Mouse (Mus musculus) kidney, embryonic 16.5 days (tissue): Measurements from ENCODE around the gene Dolpp1. TPM values are rescaled to one million over a fixed set of nuclear protein-coding genes. Genes with fewer than 3 reads are reported as not detected.
A peak's percentile ranks its signal among the peaks of the same experiment; 100 is the strongest.

Experiments
- ATAC-seq: fragments of 200-750 bp; cut with Nextera tagmentation; 2 replicates; pipeline ENCODE4 v1.8.0; 2017; ENCODE audit warnings: moderate TSS enrichment; ENCODE audit not compliant: low FRiP score, low TSS enrichment
- H3K27ac ChIP-seq: fragments of 300-500 bp; sonication (generic); 2 replicates; pipeline ENCODE4 v1.5.1; 2014; ENCODE audit warnings: low read length
- H3K27me3 ChIP-seq: fragments of 300-500 bp; sonication (generic); 2 replicates; pipeline ENCODE4 v1.6.1; 2014; ENCODE audit warnings: low read length, control low read depth, mixed read lengths; ENCODE audit not compliant: insufficient read depth
- H3K36me3 ChIP-seq: fragments of 300-500 bp; sonication (generic); 2 replicates; pipeline ENCODE4 v1.6.1; 2014; ENCODE audit warnings: low read length, control low read depth, mixed read lengths; ENCODE audit not compliant: insufficient read depth
- H3K4me1 ChIP-seq: fragments of 300-500 bp; sonication (generic); 2 replicates; pipeline ENCODE4 v1.6.1; 2014; ENCODE audit warnings: low read length, control low read depth, mixed read lengths; ENCODE audit not compliant: insufficient read depth
- H3K4me2 ChIP-seq: fragments of 300-500 bp; sonication (generic); replicated peaks from 2 replicates; pipeline ENCODE4 v1.6.1; 2014; ENCODE audit warnings: low read depth, low read length
- H3K4me3 ChIP-seq: fragments of 300-500 bp; sonication (generic); 2 replicates; pipeline ENCODE4 v1.5.1; 2014; ENCODE audit warnings: mild to moderate bottlenecking, low read length
- H3K9ac ChIP-seq: fragments of 300-500 bp; sonication (generic); replicated peaks from 2 replicates; pipeline ENCODE4 v1.6.1; 2014; ENCODE audit warnings: low read length
- H3K9me3 ChIP-seq: fragments of 300-500 bp; sonication (generic); 2 replicates; pipeline ENCODE4 v1.6.1; 2016; ENCODE audit warnings: low read length, control low read depth
- WGBS: fragments of 180-500 bp; shearing (Covaris S2); extraction: QIAGEN DNeasy Blood & Tissue Kit; methylation state at CpG from one replicate; pipeline ENCODE4 v1.1.7; 2014; 5-methylcytosine and 5-hydroxymethylcytosine counted together
- polyA plus RNA-seq: library from polyadenylated mRNA; unstranded; fragments of >200 nt; fragmentation: Nextera tagmentation; extraction: Ambion mirVana; gene quantifications from 2 replicates; pipeline ENCODE4 v1.2.1, GENCODE M21; 2015

Gene Dolpp1
- polyA plus RNA-seq, 1 experiment from 2014 or later, result 44.2 TPM

DNA sequence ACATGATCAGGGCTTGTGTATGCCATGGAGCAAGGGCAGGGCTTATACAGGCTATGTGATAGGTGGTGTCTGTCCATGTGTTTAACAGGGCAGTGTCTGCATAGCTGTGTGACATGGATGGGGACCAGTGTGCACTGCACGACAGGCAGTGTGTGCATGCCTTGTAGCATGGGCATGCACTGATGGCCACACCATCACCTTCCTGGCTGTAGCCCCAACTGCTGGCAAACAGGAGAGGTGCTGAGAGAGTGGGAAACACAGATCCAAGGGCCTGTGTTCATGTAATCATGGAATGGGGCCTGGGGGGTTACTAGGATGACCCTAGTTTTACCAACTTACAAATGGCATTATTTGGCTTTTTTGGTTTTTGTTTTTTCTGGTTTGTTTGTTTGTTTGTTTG is 11.8 kb downstream of the Dolpp1 start:
- WGBS, result 96% methylated on average over 1 of the region's 1 CpGs
- H3K9ac ChIP-seq, result no peak overlapping the region
- no peak overlapping the region for H3K4me3 ChIP-seq
- H3K4me2 ChIP-seq, result no peak overlapping the region
- H3K9me3 ChIP-seq, result no peaks in the 10 kb centered on the region
- H3K36me3 ChIP-seq, result peaks cover 50% of the 10 kb centered on the region
- ATAC-seq, result no peak
- H3K4me1 ChIP-seq, result no peaks in the 10 kb centered on the region
- no peak overlapping the region for H3K27ac ChIP-seq
- H3K27me3 ChIP-seq, result no peaks in the 10 kb centered on the region

DNA sequence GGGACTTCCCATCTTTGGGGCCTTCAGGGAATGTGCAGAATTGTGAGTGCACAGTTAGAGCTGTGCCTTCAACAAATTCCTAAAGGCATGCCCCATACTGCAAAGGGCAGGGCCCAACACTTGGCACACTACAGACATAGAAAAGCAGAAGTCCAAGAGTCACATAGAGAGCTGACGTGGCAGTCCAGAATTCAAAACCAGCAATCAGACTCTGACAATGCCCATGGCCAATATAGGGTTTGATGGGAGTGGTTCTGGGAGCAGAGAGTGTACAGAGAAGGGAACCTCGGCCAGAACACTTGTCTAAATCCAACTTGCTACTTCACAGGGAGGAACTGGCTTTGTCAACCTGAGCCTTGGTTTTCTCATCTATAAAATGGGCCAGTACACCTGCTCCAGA is 15.2 kb downstream of the Dolpp1 start:
- 82% methylated on average over 2 of the region's 2 CpGs for WGBS
- Histone ChIP-seq H3K4me3 (no peak overlapping the region), H3K27ac (no peak overlapping the region), H3K9me3 (no peaks in the 10 kb centered on the region), H3K4me2 (no peak overlapping the region), H3K4me1 (no peaks in the 10 kb centered on the region), H3K27me3 (no peaks in the 10 kb centered on the region), H3K36me3 (peaks cover 34% of the 10 kb centered on the region), H3K9ac (no peak overlapping the region)
- ATAC-seq, result no peak; the same call in 1 of the 2 replicates

DNA sequence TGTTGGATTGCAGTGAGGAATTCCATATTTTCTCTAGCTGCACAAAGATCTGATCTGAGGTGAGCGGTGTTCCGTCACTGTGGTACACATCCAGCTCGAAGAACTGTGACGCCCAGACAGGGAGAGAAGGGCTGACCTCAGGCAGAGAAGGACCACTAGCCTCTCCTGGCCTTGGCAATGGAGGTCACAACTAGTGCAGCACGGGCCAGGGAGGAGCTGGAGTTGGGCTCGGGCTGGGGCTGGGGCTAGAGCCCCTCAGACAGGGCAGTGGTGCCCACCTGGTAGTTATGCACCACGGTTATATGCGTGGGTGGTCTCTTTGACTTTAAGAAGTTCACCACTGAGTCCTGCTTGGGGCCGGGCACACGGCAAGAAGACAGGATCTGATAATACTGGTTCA is 15.7 kb downstream of the Dolpp1 start:
- Histone ChIP-seq H3K4me2 (no peak overlapping the region), H3K27me3 (no peaks in the 10 kb centered on the region), H3K4me3 (no peak overlapping the region), H3K4me1 (no peaks in the 10 kb centered on the region), H3K36me3 (peaks cover 29% of the 10 kb centered on the region), H3K9ac (no peak overlapping the region), H3K27ac (no peak overlapping the region), H3K9me3 (no peaks in the 10 kb centered on the region)
- 90% methylated on average over 10 of the region's 10 CpGs for WGBS
- no peak for ATAC-seq

DNA sequence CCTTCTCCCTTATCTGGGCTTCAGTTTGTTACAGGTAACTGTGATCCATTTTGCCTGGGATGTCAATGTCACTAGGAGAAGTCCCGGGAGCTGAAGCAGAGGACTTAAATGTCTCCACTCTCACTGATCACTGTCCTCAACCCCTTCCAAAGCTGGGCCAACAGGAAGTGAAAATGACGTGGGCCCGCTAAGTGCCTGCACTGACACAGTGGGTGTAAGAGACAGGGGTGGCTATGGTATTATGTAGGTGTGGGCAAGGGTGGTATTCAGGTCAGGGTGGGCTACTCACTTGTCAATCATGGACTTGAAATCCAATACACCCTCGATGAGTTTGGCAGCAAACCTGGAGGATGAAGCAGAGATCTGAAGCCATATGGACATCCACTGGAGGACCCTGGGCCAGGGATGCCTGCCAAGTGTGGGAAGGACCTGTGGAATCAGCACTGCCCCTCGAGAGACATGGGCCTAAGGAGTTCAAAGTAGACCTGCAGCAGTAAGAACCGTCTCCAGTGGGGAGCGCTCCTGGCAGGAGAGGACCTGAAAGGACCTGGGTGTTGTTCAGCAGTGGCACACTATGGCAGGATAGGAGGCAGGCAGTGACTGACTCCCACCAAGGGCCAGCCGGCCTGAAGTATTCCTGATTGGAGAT is 16.5 kb downstream of the Dolpp1 start:
- H3K4me1 ChIP-seq, result no peaks in the 10 kb centered on the region
- H3K27me3 ChIP-seq, result no peaks in the 10 kb centered on the region
- 84% methylated on average over 8 of the region's 8 CpGs for WGBS
- H3K4me3 ChIP-seq, result no peak overlapping the region
- H3K4me2 ChIP-seq, result no peak overlapping the region
- H3K9ac ChIP-seq, result no peak overlapping the region
- no peaks in the 10 kb centered on the region for H3K9me3 ChIP-seq
- no peak overlapping the region for H3K27ac ChIP-seq
- H3K36me3 ChIP-seq, result peaks cover 29% of the 10 kb centered on the region
- no peak for ATAC-seq

DNA sequence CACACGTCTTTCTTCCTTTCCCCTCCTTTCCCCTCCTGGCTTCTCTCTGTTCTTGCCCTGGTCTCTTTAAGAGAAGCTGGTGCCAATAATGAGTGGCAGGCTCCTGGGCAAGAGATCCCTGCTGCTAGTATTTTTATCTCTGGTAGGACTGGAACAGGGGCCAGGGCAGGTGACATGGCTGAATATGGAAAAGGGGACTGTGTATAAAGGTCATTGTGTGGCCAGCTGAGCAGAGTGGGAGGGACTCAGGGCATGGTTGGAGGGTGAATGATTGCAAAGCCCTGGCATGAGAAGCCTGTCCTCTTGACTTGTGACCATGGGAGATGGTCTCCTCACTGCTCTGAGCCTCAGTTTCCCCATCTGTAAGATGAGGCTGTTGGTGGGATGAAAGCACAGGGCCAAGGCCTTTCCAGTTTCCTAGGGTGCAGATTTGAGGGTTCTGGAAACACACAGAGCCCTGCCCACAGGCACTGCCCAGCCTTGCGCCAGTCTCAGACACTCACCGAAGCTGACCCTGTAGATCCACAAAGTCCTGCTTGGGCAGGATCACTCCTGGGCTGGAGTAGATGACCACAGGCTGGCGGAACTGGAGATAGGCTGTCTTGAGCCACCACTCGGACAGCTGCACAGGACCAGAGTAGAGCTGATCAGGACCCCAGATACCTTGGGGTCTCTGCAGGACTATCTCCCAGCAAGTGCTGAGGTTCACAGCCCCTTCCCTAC is 17.6 kb downstream of the Dolpp1 start:
- Histone ChIP-seq H3K4me3 (no peak overlapping the region), H3K4me2 (no peak overlapping the region), H3K9me3 (no peaks in the 10 kb centered on the region), H3K36me3 (peaks cover 29% of the 10 kb centered on the region), H3K27ac (no peak overlapping the region), H3K9ac (no peak overlapping the region), H3K4me1 (peaks cover 2% of the 10 kb centered on the region), H3K27me3 (no peaks in the 10 kb centered on the region)
- 84% methylated on average over 5 of the region's 5 CpGs for WGBS
- no peak for ATAC-seq

DNA sequence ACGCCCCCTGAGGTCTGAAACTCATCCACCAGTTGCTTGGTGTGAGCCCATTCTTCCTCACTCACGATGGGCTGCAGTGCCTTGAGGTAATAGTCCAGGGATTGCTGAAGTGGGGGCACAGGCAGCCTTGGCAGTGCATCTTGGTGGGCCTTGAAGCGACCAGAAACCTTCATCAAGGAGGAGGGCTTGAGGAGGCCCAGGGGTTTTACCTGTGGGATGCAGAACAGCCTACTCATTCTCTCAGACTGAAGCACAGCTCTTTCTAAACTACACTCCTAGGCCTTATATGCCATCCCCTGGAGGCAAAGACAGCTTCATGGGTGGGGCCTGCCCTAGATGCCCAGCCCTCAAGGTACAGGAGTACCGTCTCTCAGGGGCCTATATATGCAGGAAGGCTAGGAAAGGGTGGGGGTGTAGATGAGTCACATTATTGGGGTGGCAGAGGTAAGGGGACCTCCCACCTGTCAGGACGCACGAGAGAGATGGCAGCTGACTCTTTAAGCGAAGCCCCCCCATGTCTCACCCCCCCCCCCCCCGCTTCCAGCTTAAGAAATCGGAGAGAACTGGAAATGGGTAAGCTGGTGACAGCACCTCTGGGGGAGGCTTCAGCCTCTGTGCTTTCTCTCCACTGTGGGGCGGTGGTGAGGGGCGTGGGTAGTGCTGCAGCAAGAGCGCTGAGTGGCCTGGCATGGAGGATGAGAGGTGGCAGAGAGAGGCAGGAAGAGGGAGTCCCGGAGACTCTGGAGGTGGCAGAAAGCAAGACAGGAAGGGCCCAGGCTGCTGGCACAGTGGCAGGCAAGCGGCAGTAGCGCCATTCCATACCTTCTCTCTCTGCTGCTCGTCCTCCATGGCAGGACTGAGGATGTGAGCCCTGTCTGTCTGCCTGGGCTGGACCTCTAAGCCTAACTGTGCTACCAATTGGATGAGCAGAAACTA is 21.3 kb downstream of the Dolpp1 start:
- Histone ChIP-seq H3K27ac (no peak overlapping the region), H3K4me3 (no peak overlapping the region), H3K27me3 (no peaks in the 10 kb centered on the region), H3K4me2 (no peak overlapping the region), H3K9ac (0 out of 2 replicates have a peak overlapping the region, but pooled peaks have one; percentile 26), H3K4me1 (peaks cover 17% of the 10 kb centered on the region), H3K9me3 (no peaks in the 10 kb centered on the region), H3K36me3 (peaks cover 6% of the 10 kb centered on the region; the same call in 1 of the 2 replicates)
- 85% methylated on average over 16 of the region's 16 CpGs for WGBS
- no peak for ATAC-seq

DNA sequence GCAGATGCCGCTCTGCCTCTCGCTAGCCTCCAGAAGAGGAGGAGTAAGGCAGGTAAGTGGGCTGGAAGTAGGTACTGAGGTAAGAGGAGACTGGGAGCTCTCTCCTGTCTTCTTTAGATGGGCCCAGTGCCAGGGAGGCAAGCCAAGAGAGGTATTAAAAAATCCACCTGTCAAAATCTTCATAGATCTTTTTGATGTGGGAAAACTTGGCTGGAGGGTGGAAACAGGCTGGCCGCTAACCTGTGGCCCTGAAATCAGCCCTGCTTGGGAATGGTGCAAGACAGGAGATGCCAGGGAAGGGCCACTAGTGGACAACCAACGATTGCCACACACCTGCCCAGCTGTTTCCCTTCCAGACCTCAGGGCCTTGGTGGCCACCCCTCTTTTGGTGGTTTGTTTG is 22.0 kb downstream of the Dolpp1 start:
- Histone ChIP-seq H3K27ac (no peak overlapping the region), H3K9ac (no peak overlapping the region), H3K9me3 (no peaks in the 10 kb centered on the region), H3K4me3 (no peak overlapping the region), H3K36me3 (0 out of 2 replicates have a peak, but pooled peaks cover 3% of the 10 kb centered on the region), H3K4me1 (peaks cover 25% of the 10 kb centered on the region), H3K4me2 (peak overlapping the region; percentile 87; the same call in 1 of the 2 replicates), H3K27me3 (no peaks in the 10 kb centered on the region)
- ATAC-seq, result no peak
- WGBS, result 87% methylated on average over 4 of the region's 4 CpGs

DNA sequence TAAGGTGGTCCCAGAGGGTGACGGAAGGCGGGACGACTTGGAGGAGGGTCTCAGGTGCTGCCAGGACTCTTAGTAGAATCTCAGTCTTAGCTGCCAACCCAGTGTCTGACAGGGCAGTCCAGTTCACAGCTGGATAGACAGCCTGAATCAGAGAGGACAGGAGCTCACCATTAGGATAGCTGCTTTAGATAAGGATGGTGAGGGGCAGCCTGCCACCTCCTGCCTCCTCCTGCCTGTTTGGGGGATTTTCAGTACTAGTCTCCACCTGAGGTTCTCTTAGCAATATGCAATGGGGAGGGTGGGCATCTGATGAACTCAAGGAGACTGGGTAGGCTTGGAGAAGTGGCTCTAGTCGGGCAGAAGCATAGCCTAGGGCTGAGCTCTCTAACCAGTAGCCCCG is 22.6 kb downstream of the Dolpp1 start:
- 53% methylated on average over 5 of the region's 5 CpGs for WGBS
- Histone ChIP-seq H3K9ac (peak overlapping the region; percentile 98), H3K4me2 (peak overlapping the region; percentile 87), H3K27ac (no peak overlapping the region), H3K36me3 (no peaks in the 10 kb centered on the region), H3K4me1 (peaks cover 29% of the 10 kb centered on the region), H3K27me3 (no peaks in the 10 kb centered on the region), H3K9me3 (no peaks in the 10 kb centered on the region), H3K4me3 (peak overlapping the region; percentile 91)
- no peak for ATAC-seq

DNA sequence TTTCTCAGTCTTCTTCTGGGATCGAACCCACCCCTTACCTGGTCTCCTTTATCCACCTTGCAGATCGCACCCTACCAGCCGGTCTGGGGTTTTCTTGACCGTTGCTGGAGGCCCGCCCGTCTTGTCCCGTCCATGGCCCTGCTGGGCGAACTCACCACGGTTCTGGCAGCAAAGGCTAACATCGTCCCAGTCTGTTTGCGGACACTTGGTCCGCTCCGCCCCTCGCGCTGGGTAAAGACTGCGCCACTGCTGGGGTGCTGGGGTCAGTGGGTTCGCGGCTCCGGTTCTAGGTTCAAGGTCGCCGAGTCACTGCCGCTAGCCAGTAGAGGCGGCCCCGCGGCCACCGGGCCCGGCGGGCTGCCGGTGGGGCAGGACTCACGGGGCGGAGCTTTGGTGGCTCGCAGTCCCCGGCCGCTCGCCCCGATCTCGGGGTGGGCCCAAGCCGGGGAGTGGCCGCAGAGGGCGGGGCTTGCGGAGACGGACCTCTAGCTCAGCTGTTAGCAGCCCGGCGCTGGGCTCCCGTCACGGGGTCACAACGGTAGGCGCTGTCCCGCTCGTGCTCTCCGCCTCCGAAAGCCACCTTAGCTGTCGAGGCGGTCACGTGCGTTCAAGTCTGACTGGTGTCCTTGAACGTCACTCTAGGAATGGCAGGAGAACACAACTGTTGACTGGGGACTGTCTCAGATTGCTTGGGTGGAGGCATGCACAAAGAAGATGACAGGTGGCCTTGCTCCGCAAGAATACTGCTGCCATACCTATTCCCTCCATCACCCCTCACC is 23.3 kb downstream of the Dolpp1 start, which contains the start of gene Crat:
Crat (minus strand) TSS at position 657 of the 779 bp plus-strand sequence.
- H3K36me3 ChIP-seq, result no peaks in the 10 kb centered on the region
- no peaks in the 10 kb centered on the region for H3K9me3 ChIP-seq
- peak within 1 kb of the TSS; percentile 91 for H3K4me3 ChIP-seq
- peak within 1 kb of the TSS; percentile 87 for H3K4me2 ChIP-seq
- peak within 1 kb of the TSS; percentile 99 for H3K27ac ChIP-seq
- ATAC-seq, result peak; percentile 92
- H3K27me3 ChIP-seq, result no peaks in the 10 kb centered on the region
- peaks cover 29% of the 10 kb centered on the region for H3K4me1 ChIP-seq
- H3K9ac ChIP-seq, result peak within 1 kb of the TSS; percentile 98
- WGBS, result under 1% methylated on average over 57 of the region's 58 CpGs
